Mouse (Mus musculus) bone marrow, adult 2 months (tissue): ENCODE results near the gene Cebpe.

Source experiments
- CTCF ChIP-seq: fragments of 200-500 bp; IDR thresholded peaks from 2 replicates; pipeline ENCODE4 v1.5.1; 2011; ENCODE audit warnings: low read length, control low read depth; ENCODE audit not compliant: control insufficient read depth, insufficient read depth
- POLR2A ChIP-seq: fragments of 200-500 bp; IDR thresholded peaks from 2 replicates; pipeline ENCODE4 v1.6.1; 2011; ENCODE audit warnings: low read depth, mild to moderate bottlenecking, control low read depth, low read length, borderline replicate concordance; ENCODE audit not compliant: control insufficient read depth

GRCm38 (mm10) chr14:54676290-54676689 is 35.7 kb downstream of the Cebpe start:
- no peak for TF ChIP-seq CTCF
- TF ChIP-seq POLR2A: no peak
